Mouse (Mus musculus) stomach, embryonic 15.5 days (tissue): ENCODE results near the gene Gipr. TPM values are rescaled to one million over a fixed set of nuclear protein-coding genes. Genes with fewer than 3 reads are reported as not detected.
A peak's percentile ranks its signal among the peaks of the same experiment; 100 is the strongest.

Source experiments
- ATAC-seq: fragments of 200-750 bp; cut with Nextera tagmentation; 2 replicates; pipeline ENCODE4 v1.8.0; 2017; ENCODE audit warnings: low read depth, moderate number of reproducible peaks, moderate TSS enrichment; ENCODE audit not compliant: insufficient read depth, low FRiP score
- H3K27ac ChIP-seq: fragments of 300-500 bp; sonication (generic); 2 replicates; pipeline ENCODE4 v1.5.1; 2015; ENCODE audit warnings: mild to moderate bottlenecking, inconsistent platforms
- H3K27me3 ChIP-seq: fragments of 300-500 bp; sonication (generic); replicated peaks from 2 replicates; pipeline ENCODE4 v1.6.1; 2015; ENCODE audit warnings: inconsistent platforms
- H3K36me3 ChIP-seq: fragments of 300-500 bp; sonication (generic); 2 replicates; pipeline ENCODE4 v1.6.1; 2015; ENCODE audit warnings: inconsistent platforms
- H3K4me1 ChIP-seq: fragments of 300-500 bp; sonication (generic); 2 replicates; pipeline ENCODE4 v1.6.1; 2015; ENCODE audit warnings: inconsistent platforms
- H3K4me2 ChIP-seq: fragments of 300-500 bp; sonication (generic); 2 replicates; pipeline ENCODE4 v1.6.1; 2015; ENCODE audit warnings: mild to moderate bottlenecking, inconsistent platforms
- H3K4me3 ChIP-seq: fragments of 300-500 bp; sonication (generic); replicated peaks from 2 replicates; pipeline ENCODE4 v1.5.1; 2015; ENCODE audit warnings: inconsistent platforms
- H3K9ac ChIP-seq: fragments of 300-500 bp; sonication (generic); 2 replicates; pipeline ENCODE4 v1.6.1; 2015; ENCODE audit warnings: inconsistent platforms
- H3K9me3 ChIP-seq: fragments of 300-500 bp; sonication (generic); 2 replicates; pipeline ENCODE4 v1.6.1; 2016; ENCODE audit warnings: inconsistent platforms
- WGBS: fragments of 180-500 bp; shearing (Covaris S2); methylation state at CpG from one replicate; pipeline ENCODE4 v1.1.7; 2015; 5-methylcytosine and 5-hydroxymethylcytosine counted together
- polyA plus RNA-seq: library from polyadenylated mRNA; unstranded; fragments of >200 nt; fragmentation: Nextera tagmentation; extraction: Ambion mirVana; gene quantifications from 2 replicates; pipeline ENCODE4 v1.2.1, GENCODE M21; 2015

Gipr gene
- polyA plus RNA-seq, 1 experiment from 2014 or later = 2.3 TPM

- no peaks in the 10 kb centered on the region for H3K27me3 ChIP-seq
- peaks cover 17% of the 10 kb centered on the region for H3K4me1 ChIP-seq
- H3K4me2 ChIP-seq = peak overlapping the region; percentile 69
- no peaks in the 10 kb centered on the region for H3K36me3 ChIP-seq
- no peak overlapping the region for H3K9ac ChIP-seq
- no peak overlapping the region for H3K4me3 ChIP-seq
- H3K27ac ChIP-seq = no peak overlapping the region
- no peaks in the 10 kb centered on the region for H3K9me3 ChIP-seq
- no peak for ATAC-seq
- 43% methylated on average over 6 of the region's 6 CpGs for WGBS
Observed at GRCm38 (mm10) chr7:19147497-19148045, 18.4 kb downstream of the Gipr start.

GRCm38 (mm10) chr7:19146793-19147192, 19.1 kb downstream of the Gipr start:
- no peak overlapping the region for H3K4me3 ChIP-seq
- no peak overlapping the region for H3K9ac ChIP-seq
- 87% methylated on average over 10 of the region's 10 CpGs for WGBS
- peaks cover 17% of the 10 kb centered on the region for H3K4me1 ChIP-seq
- no peak for ATAC-seq
- H3K4me2 ChIP-seq = no peak overlapping the region
- H3K27ac ChIP-seq = no peak overlapping the region
- no peaks in the 10 kb centered on the region for H3K9me3 ChIP-seq
- H3K27me3 ChIP-seq = no peaks in the 10 kb centered on the region
- H3K36me3 ChIP-seq = no peaks in the 10 kb centered on the region

GRCm38 (mm10) chr7:19137380-19137779, 28.5 kb downstream of the Gipr start:
- Histone ChIP-seq H3K27me3 (no peaks in the 10 kb centered on the region), H3K9me3 (no peaks in the 10 kb centered on the region), H3K9ac (no peak overlapping the region), H3K36me3 (peaks cover 42% of the 10 kb centered on the region), H3K4me2 (no peak overlapping the region), H3K4me1 (no peaks in the 10 kb centered on the region), H3K4me3 (no peak overlapping the region), H3K27ac (no peak overlapping the region)
- 40% methylated on average over 5 of the region's 5 CpGs for WGBS
- no peak for ATAC-seq

- ATAC-seq = no peak
- Histone ChIP-seq H3K9ac (no peak overlapping the region), H3K36me3 (peaks cover 42% of the 10 kb centered on the region), H3K4me3 (no peak overlapping the region), H3K4me2 (no peak overlapping the region), H3K27ac (no peak overlapping the region), H3K9me3 (no peaks in the 10 kb centered on the region), H3K27me3 (no peaks in the 10 kb centered on the region), H3K4me1 (peaks cover 3% of the 10 kb centered on the region; the same call in 1 of the 2 replicates)
- 90% methylated on average over 38 of the region's 38 CpGs for WGBS
Observed at GRCm38 (mm10) chr7:19136673-19137334, 29.1 kb downstream of the Gipr start.

- Histone ChIP-seq H3K9me3 (no peaks in the 10 kb centered on the region), H3K27ac (no peak overlapping the region), H3K9ac (no peak overlapping the region), H3K4me3 (no peak overlapping the region), H3K27me3 (no peaks in the 10 kb centered on the region), H3K36me3 (peaks cover 41% of the 10 kb centered on the region), H3K4me2 (no peak overlapping the region), H3K4me1 (peaks cover 6% of the 10 kb centered on the region; the same call in 1 of the 2 replicates)
- ATAC-seq = no peak
- WGBS = 92% methylated on average over 13 of the region's 13 CpGs
Observed at GRCm38 (mm10) chr7:19136168-19136567, 29.8 kb downstream of the Gipr start.

GRCm38 (mm10) chr7:19131324-19131848, 34.5 kb downstream of the Gipr start:
- peak overlapping the region; percentile 87 for H3K4me2 ChIP-seq
- peak; percentile 99 for ATAC-seq
- no peaks in the 10 kb centered on the region for H3K9me3 ChIP-seq
- no peak overlapping the region for H3K9ac ChIP-seq
- WGBS = under 1% methylated on average over 39 of the region's 39 CpGs
- peak overlapping the region; percentile 60 for H3K27ac ChIP-seq
- H3K27me3 ChIP-seq = no peaks in the 10 kb centered on the region
- peaks cover 18% of the 10 kb centered on the region for H3K36me3 ChIP-seq
- peaks cover 6% of the 10 kb centered on the region; the same call in 1 of the 2 replicates for H3K4me1 ChIP-seq
- peak overlapping the region; percentile 49 for H3K4me3 ChIP-seq

GRCm38 (mm10) chr7:19130657-19131056, 35.3 kb downstream of the Gipr start:
- H3K4me1 ChIP-seq = peaks cover 6% of the 10 kb centered on the region; the same call in 1 of the 2 replicates
- no peaks in the 10 kb centered on the region for H3K9me3 ChIP-seq
- H3K4me2 ChIP-seq = peak overlapping the region; percentile 87
- no peak overlapping the region for H3K9ac ChIP-seq
- peak overlapping the region; percentile 60 for H3K27ac ChIP-seq
- peaks cover 11% of the 10 kb centered on the region; the same call in 1 of the 2 replicates for H3K36me3 ChIP-seq
- no peaks in the 10 kb centered on the region for H3K27me3 ChIP-seq
- WGBS = 24% methylated on average over 4 of the region's 4 CpGs
- ATAC-seq = no peak
- peak overlapping the region; percentile 49 for H3K4me3 ChIP-seq

- no peak for ATAC-seq
- Histone ChIP-seq H3K9ac (no peak overlapping the region), H3K27ac (no peak overlapping the region), H3K27me3 (no peaks in the 10 kb centered on the region), H3K9me3 (no peaks in the 10 kb centered on the region), H3K4me1 (peaks cover 6% of the 10 kb centered on the region; the same call in 1 of the 2 replicates), H3K36me3 (peaks cover under 1% of the 10 kb centered on the region; the same call in 1 of the 2 replicates), H3K4me2 (no peak overlapping the region), H3K4me3 (no peak overlapping the region)
- 89% methylated on average over 5 of the region's 5 CpGs for WGBS
Observed at GRCm38 (mm10) chr7:19129396-19129795, 36.5 kb downstream of the Gipr start.

GRCm38 (mm10) chr7:19127744-19128143, 38.2 kb downstream of the Gipr start:
- H3K4me1 ChIP-seq = peaks cover 6% of the 10 kb centered on the region; the same call in 1 of the 2 replicates
- no peak for ATAC-seq
- H3K9ac ChIP-seq = no peak overlapping the region
- H3K36me3 ChIP-seq = no peaks in the 10 kb centered on the region
- no peaks in the 10 kb centered on the region for H3K9me3 ChIP-seq
- no peak overlapping the region for H3K4me2 ChIP-seq
- 75% methylated on average over 5 of the region's 5 CpGs for WGBS
- no peak overlapping the region for H3K4me3 ChIP-seq
- no peaks in the 10 kb centered on the region for H3K27me3 ChIP-seq
- H3K27ac ChIP-seq = no peak overlapping the region

GRCm38 (mm10) chr7:19124713-19125112, 41.2 kb downstream of the Gipr start:
- Histone ChIP-seq H3K9me3 (no peaks in the 10 kb centered on the region), H3K36me3 (no peaks in the 10 kb centered on the region), H3K27ac (no peak overlapping the region), H3K4me2 (no peak overlapping the region), H3K9ac (no peak overlapping the region), H3K27me3 (no peaks in the 10 kb centered on the region), H3K4me1 (peaks cover 16% of the 10 kb centered on the region; the same call in 1 of the 2 replicates), H3K4me3 (no peak overlapping the region)
- WGBS = 86% methylated on average over 6 of the region's 6 CpGs
- no peak for ATAC-seq

GRCm38 (mm10) chr7:19121686-19122085, 44.2 kb downstream of the Gipr start:
- Histone ChIP-seq H3K4me2 (no peak overlapping the region), H3K9me3 (no peaks in the 10 kb centered on the region; the same call in 1 of the 2 replicates), H3K4me3 (no peak overlapping the region), H3K27ac (no peak overlapping the region), H3K36me3 (no peaks in the 10 kb centered on the region), H3K9ac (no peak overlapping the region), H3K4me1 (peaks cover 23% of the 10 kb centered on the region), H3K27me3 (no peaks in the 10 kb centered on the region)
- WGBS = 92% methylated on average over 4 of the region's 4 CpGs
- ATAC-seq = no peak
